Mouse (Mus musculus) heart, postnatal 0 days (tissue): ENCODE results near the gene Ssr2. TPM values are rescaled to one million over a fixed set of nuclear protein-coding genes. Genes with fewer than 3 reads are reported as not detected.
A peak's percentile ranks its signal among the peaks of the same experiment; 100 is the strongest.

Source experiments
- ATAC-seq: fragments of 200-750 bp; cut with Nextera tagmentation; 2 replicates; pipeline ENCODE4 v1.8.0; 2017; ENCODE audit warnings: low read depth, moderate number of reproducible peaks, moderate library complexity; ENCODE audit not compliant: insufficient read depth
- DNase-seq: peaks from one replicate; pipeline ENCODE4 v3.0.0-alpha.2; 2016; ENCODE audit warnings: low spot score
- H3K27ac ChIP-seq: fragments of 300-500 bp; sonication (generic); 2 replicates; pipeline ENCODE4 v1.5.1; 2014; ENCODE audit warnings: low read depth, mild to moderate bottlenecking
- H3K27me3 ChIP-seq: fragments of 300-500 bp; sonication (generic); 2 replicates; pipeline ENCODE4 v1.6.1; 2014; ENCODE audit warnings: low read length, mixed read lengths; ENCODE audit not compliant: control insufficient read depth, insufficient read depth
- H3K36me3 ChIP-seq: fragments of 300-500 bp; sonication (generic); replicated peaks from 2 replicates; pipeline ENCODE4 v1.6.1; 2014; ENCODE audit warnings: low read length, mixed read lengths; ENCODE audit not compliant: control insufficient read depth, insufficient read depth
- H3K4me1 ChIP-seq: fragments of 300-500 bp; sonication (generic); 2 replicates; pipeline ENCODE4 v1.6.1; 2014; ENCODE audit warnings: antibody characterized with exemption; ENCODE audit not compliant: control insufficient read depth, insufficient read depth
- H3K4me2 ChIP-seq: fragments of 300-500 bp; sonication (generic); 2 replicates; pipeline ENCODE4 v1.6.1; 2014; ENCODE audit warnings: low read depth, mild to moderate bottlenecking, low read length, moderate library complexity
- H3K4me3 ChIP-seq: fragments of 300-500 bp; sonication (generic); 2 replicates; pipeline ENCODE4 v1.5.1; 2014; ENCODE audit warnings: low read depth, low read length
- H3K9ac ChIP-seq: fragments of 300-500 bp; sonication (generic); replicated peaks from 2 replicates; pipeline ENCODE4 v1.6.1; 2014; ENCODE audit warnings: low read depth, low read length, mixed read lengths
- H3K9me3 ChIP-seq: fragments of 300-500 bp; sonication (generic); replicated peaks from 2 replicates; pipeline ENCODE4 v1.6.1; 2016; ENCODE audit warnings: low read length; ENCODE audit not compliant: control insufficient read depth
- CTCF ChIP-seq: IDR thresholded peaks from 2 replicates; pipeline ENCODE4 v1.5.1; 2016; ENCODE audit warnings: antibody characterized with exemption, control low read depth, low read depth
- EP300 ChIP-seq: IDR thresholded peaks from 2 replicates; pipeline ENCODE4 v1.6.1; 2016; ENCODE audit warnings: antibody characterized with exemption, low read depth
- WGBS: fragments of 180-500 bp; shearing (Covaris S2); extraction: QIAGEN DNeasy Blood & Tissue Kit; methylation state at CpG from one replicate; pipeline ENCODE4 v1.1.7; 2014; 5-methylcytosine and 5-hydroxymethylcytosine counted together
- polyA plus RNA-seq: library from polyadenylated mRNA; unstranded; fragments of >200 nt; fragmentation: Nextera tagmentation; extraction: Ambion mirVana; gene quantifications from 2 replicates; pipeline ENCODE4 v1.2.1, GENCODE M21; 2015
- total RNA-seq: library from RNA; depleted of rRNA; stranded (reverse); fragments of >200 nt; gene quantifications from 2 replicates; pipeline ENCODE4 v1.2.3, GENCODE M21; 2014; ENCODE audit warnings: low replicate concordance

Gene Ssr2
- total and polyA plus RNA-seq, 2 experiments from 2014 or later: 144 to 246 TPM

GRCm38 (mm10) chr3:88563442-88563841 lies 12.2 kb upstream of the Ssr2 start:
- 74% methylated on average over 4 of the region's 4 CpGs for WGBS

GRCm38 (mm10) chr3:88563966-88564365 lies 11.7 kb upstream of the Ssr2 start:
- H3K9ac ChIP-seq: no peak overlapping the region
- WGBS: 85% methylated on average over 7 of the region's 7 CpGs
- ATAC-seq: no peak
- DNase-seq: no peak
- H3K4me1 ChIP-seq: peaks cover 9% of the 10 kb centered on the region; the same call in 1 of the 2 replicates
- no peak overlapping the region for H3K4me3 ChIP-seq
- no peaks in the 10 kb centered on the region for H3K27me3 ChIP-seq
- H3K36me3 ChIP-seq: peaks cover 95% of the 10 kb centered on the region
- H3K27ac ChIP-seq: no peak overlapping the region
- no peak overlapping the region for H3K4me2 ChIP-seq
- no peaks in the 10 kb centered on the region for H3K9me3 ChIP-seq
- no peak for TF ChIP-seq EP300
- no peak for TF ChIP-seq CTCF

More at GRCm38 (mm10) chr3:88563442-88563841, 12.2 kb upstream of the Ssr2 start:
- no peak overlapping the region for H3K9ac ChIP-seq
- DNase-seq: no peak
- H3K36me3 ChIP-seq: peaks cover 95% of the 10 kb centered on the region
- no peak overlapping the region for H3K27ac ChIP-seq
- TF ChIP-seq EP300 (no peak), CTCF (no peak)
- H3K9me3 ChIP-seq: no peaks in the 10 kb centered on the region
- ATAC-seq: no peak
- H3K27me3 ChIP-seq: no peaks in the 10 kb centered on the region
- peaks cover 9% of the 10 kb centered on the region; the same call in 1 of the 2 replicates for H3K4me1 ChIP-seq
- no peak overlapping the region for H3K4me3 ChIP-seq
- H3K4me2 ChIP-seq: no peak overlapping the region

GRCm38 (mm10) chr3:88566116-88566515 lies 9.6 kb upstream of the Ssr2 start:
- H3K4me1 ChIP-seq: peaks cover 9% of the 10 kb centered on the region; the same call in 1 of the 2 replicates
- ATAC-seq (peak; percentile 68; the same call in 1 of the 2 replicates), DNase-seq (peak; percentile 31)
- H3K9me3 ChIP-seq: no peaks in the 10 kb centered on the region
- no peaks in the 10 kb centered on the region for H3K27me3 ChIP-seq
- no peak overlapping the region for H3K4me2 ChIP-seq
- peak overlapping the region; percentile 68 for H3K27ac ChIP-seq
- TF ChIP-seq EP300 (no peak), CTCF (no peak)
- peak overlapping the region; percentile 2; the same call in 1 of the 2 replicates for H3K9ac ChIP-seq
- whole genome bisulfite sequencing: 51% methylated on average over 3 of the region's 3 CpGs
- no peak overlapping the region for H3K4me3 ChIP-seq
- H3K36me3 ChIP-seq: peaks cover 81% of the 10 kb centered on the region

- H3K4me3 ChIP-seq: no peak overlapping the region
- H3K27me3 ChIP-seq: no peaks in the 10 kb centered on the region
- no peak for ATAC-seq
- no peaks in the 10 kb centered on the region for H3K9me3 ChIP-seq
- peak overlapping the region; percentile 68 for H3K27ac ChIP-seq
- peak overlapping the region; percentile 2; the same call in 1 of the 2 replicates for H3K9ac ChIP-seq
- peaks cover 9% of the 10 kb centered on the region; the same call in 1 of the 2 replicates for H3K4me1 ChIP-seq
- no peak for TF ChIP-seq EP300
- TF ChIP-seq CTCF: no peak
- H3K4me2 ChIP-seq: no peak overlapping the region
- 62% methylated on average over 4 of the region's 4 CpGs for WGBS
- peaks cover 79% of the 10 kb centered on the region for H3K36me3 ChIP-seq
- DNase-seq: peak; percentile 26
Observed at GRCm38 (mm10) chr3:88566536-88567061, 9.1 kb upstream of the Ssr2 start.

GRCm38 (mm10) chr3:88567892-88568291 lies 7.8 kb upstream of the Ssr2 start:
- Histone ChIP-seq H3K36me3 (peaks cover 67% of the 10 kb centered on the region), H3K4me3 (no peak overlapping the region), H3K9ac (no peak overlapping the region), H3K9me3 (no peaks in the 10 kb centered on the region), H3K27ac (no peak overlapping the region), H3K27me3 (no peaks in the 10 kb centered on the region), H3K4me1 (peaks cover 9% of the 10 kb centered on the region; the same call in 1 of the 2 replicates), H3K4me2 (no peak overlapping the region)
- 75% methylated on average over 6 of the region's 6 CpGs for WGBS
- no peak for TF ChIP-seq CTCF
- no peak for TF ChIP-seq EP300
- DNase-seq: no peak
- 0 out of 2 replicates have a peak, but pooled peaks have one; percentile 10 for ATAC-seq

- Histone ChIP-seq H3K4me3 (no peak overlapping the region), H3K9ac (no peak overlapping the region), H3K9me3 (no peaks in the 10 kb centered on the region), H3K27ac (no peak overlapping the region), H3K36me3 (peaks cover 59% of the 10 kb centered on the region), H3K4me1 (peaks cover 9% of the 10 kb centered on the region; the same call in 1 of the 2 replicates), H3K4me2 (no peak overlapping the region), H3K27me3 (no peaks in the 10 kb centered on the region)
- WGBS: 91% methylated on average over 2 of the region's 2 CpGs
- DNase-seq (no peak), ATAC-seq (no peak)
- TF ChIP-seq CTCF (no peak), EP300 (no peak)
Observed at GRCm38 (mm10) chr3:88568615-88569014, 7.1 kb upstream of the Ssr2 start.
